Mouse (Mus musculus) hindbrain, postnatal 0 days (tissue): ENCODE data around the gene Gpm6b. TPM values are rescaled to one million over a fixed set of nuclear protein-coding genes. Genes with fewer than 3 reads are reported as not detected.

ENCODE experiments used
- ATAC-seq: fragments of 200-750 bp; cut with Nextera tagmentation; 2 replicates; pipeline ENCODE4 v1.8.0; 2017; ENCODE audit warnings: mild to moderate bottlenecking, moderate TSS enrichment, moderate library complexity
- DNase-seq: peaks from one replicate; pipeline ENCODE4 v3.0.0-alpha.2; 2015; ENCODE audit warnings: low spot score
- H3K27ac ChIP-seq: fragments of 300-500 bp; sonication (generic); 2 replicates; pipeline ENCODE4 v1.5.1; 2014; ENCODE audit warnings: mild to moderate bottlenecking
- H3K27me3 ChIP-seq: fragments of 300-500 bp; sonication (generic); 2 replicates; pipeline ENCODE4 v1.6.1; 2014; ENCODE audit warnings: low read length, mixed read lengths; ENCODE audit not compliant: insufficient read depth
- H3K36me3 ChIP-seq: fragments of 300-500 bp; sonication (generic); 2 replicates; pipeline ENCODE4 v1.6.1; 2014; ENCODE audit warnings: low read length, mixed read lengths; ENCODE audit not compliant: insufficient read depth
- H3K4me1 ChIP-seq: fragments of 300-500 bp; sonication (generic); 2 replicates; pipeline ENCODE4 v1.6.1; 2014; ENCODE audit warnings: antibody characterized with exemption, low read length, mixed read lengths; ENCODE audit not compliant: insufficient read depth
- H3K4me2 ChIP-seq: fragments of 300-500 bp; sonication (generic); 2 replicates; pipeline ENCODE4 v1.6.1; 2014; ENCODE audit warnings: low read depth, mild to moderate bottlenecking, low read length, moderate library complexity, mixed read lengths
- H3K4me3 ChIP-seq: fragments of 300-500 bp; sonication (generic); 2 replicates; pipeline ENCODE4 v1.5.1; 2014; ENCODE audit warnings: low read length
- H3K9ac ChIP-seq: fragments of 300-500 bp; sonication (generic); replicated peaks from 2 replicates; pipeline ENCODE4 v1.6.1; 2014; ENCODE audit warnings: mild to moderate bottlenecking, low read length, moderate library complexity, mixed read lengths
- H3K9me3 ChIP-seq: fragments of 300-500 bp; sonication (generic); 2 replicates; pipeline ENCODE4 v1.6.1; 2016; ENCODE audit warnings: low read length, mixed read lengths
- CTCF ChIP-seq: IDR thresholded peaks from 2 replicates; pipeline ENCODE4 v1.5.1; 2016; ENCODE audit warnings: antibody characterized with exemption, control low read depth, low read depth
- WGBS: fragments of 180-500 bp; shearing (Covaris S2); extraction: QIAGEN DNeasy Blood & Tissue Kit; methylation state at CpG from one replicate; pipeline ENCODE4 v1.1.7; 2014; 5-methylcytosine and 5-hydroxymethylcytosine counted together
- polyA plus RNA-seq: library from polyadenylated mRNA; unstranded; fragments of >200 nt; fragmentation: Nextera tagmentation; extraction: Ambion mirVana; gene quantifications from 2 replicates; pipeline ENCODE4 v1.2.1, GENCODE M21; 2015
- total RNA-seq: library from RNA; depleted of rRNA; stranded (reverse); fragments of >200 nt; gene quantifications from 2 replicates; pipeline ENCODE4 v1.2.3, GENCODE M21; 2014

The Gpm6b gene
- total and polyA plus RNA-seq, 2 experiments from 2014 or later, result 369 to 393 TPM

DNA sequence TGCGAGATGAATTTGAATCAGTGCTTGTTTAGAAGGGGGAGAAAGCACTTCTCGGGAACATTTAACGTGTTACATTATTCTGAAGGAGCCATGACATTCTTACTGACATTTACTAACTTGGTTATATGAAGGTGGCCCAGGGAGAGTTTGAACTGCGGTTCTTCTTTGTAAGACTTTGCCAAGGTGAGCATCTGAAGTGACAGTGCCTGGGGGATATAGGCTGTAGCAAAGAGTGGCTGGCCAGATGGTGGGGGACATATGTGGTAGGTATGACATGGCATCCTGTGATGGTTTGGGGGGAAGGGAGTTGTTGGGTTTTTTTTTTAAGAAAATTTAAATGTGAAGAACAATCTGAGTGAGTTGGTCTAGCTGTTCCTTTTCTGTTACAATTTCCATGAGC is 109.9 kb downstream of the Gpm6b start:
- H3K9ac ChIP-seq, result no peak overlapping the region; the same call in 1 of the 2 replicates
- H3K9me3 ChIP-seq, result no peaks in the 10 kb centered on the region
- no peaks in the 10 kb centered on the region for H3K36me3 ChIP-seq
- H3K27me3 ChIP-seq, result no peaks in the 10 kb centered on the region
- peak overlapping the region; percentile 60; the same call in 1 of the 2 replicates for H3K27ac ChIP-seq
- peak overlapping the region; percentile 43 for H3K4me3 ChIP-seq
- no peak for TF ChIP-seq CTCF
- peak overlapping the region; percentile 54 for H3K4me2 ChIP-seq
- DNase-seq (peak; percentile 35), ATAC-seq (no peak)
- 46% methylated on average over 4 of the region's 4 CpGs for WGBS
- 0 out of 2 replicates have a peak, but pooled peaks cover 3% of the 10 kb centered on the region for H3K4me1 ChIP-seq

DNA sequence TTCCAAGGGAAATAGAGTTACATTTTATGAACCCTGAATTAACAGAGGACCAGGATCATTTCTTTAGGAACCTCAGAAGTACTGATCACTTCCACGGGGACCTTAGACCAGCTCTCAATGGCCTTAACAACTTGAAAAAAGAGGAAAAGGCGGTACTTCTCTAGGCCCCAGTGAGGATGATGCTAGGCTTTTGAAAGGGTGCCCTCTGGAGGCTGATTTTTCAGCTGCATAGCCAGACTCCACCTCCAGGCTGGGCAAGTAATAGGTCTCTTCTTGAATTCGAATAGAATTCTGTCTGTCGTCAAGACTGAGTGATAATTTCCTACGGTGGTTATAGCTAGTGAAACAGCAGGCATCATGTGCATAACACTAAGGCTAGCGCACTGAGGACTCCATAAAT is 113.1 kb downstream of the Gpm6b start:
- Histone ChIP-seq H3K27ac (no peak overlapping the region), H3K27me3 (no peaks in the 10 kb centered on the region), H3K4me1 (0 out of 2 replicates have a peak, but pooled peaks cover 3% of the 10 kb centered on the region), H3K9ac (no peak overlapping the region), H3K4me2 (no peak overlapping the region), H3K4me3 (no peak overlapping the region), H3K9me3 (no peaks in the 10 kb centered on the region), H3K36me3 (no peaks in the 10 kb centered on the region)
- DNase-seq (peak; percentile 67), ATAC-seq (peak; percentile 68; the same call in 1 of the 2 replicates)
- peak; percentile 72 for TF ChIP-seq CTCF
- 35% methylated on average over 6 of the region's 6 CpGs for WGBS

DNA sequence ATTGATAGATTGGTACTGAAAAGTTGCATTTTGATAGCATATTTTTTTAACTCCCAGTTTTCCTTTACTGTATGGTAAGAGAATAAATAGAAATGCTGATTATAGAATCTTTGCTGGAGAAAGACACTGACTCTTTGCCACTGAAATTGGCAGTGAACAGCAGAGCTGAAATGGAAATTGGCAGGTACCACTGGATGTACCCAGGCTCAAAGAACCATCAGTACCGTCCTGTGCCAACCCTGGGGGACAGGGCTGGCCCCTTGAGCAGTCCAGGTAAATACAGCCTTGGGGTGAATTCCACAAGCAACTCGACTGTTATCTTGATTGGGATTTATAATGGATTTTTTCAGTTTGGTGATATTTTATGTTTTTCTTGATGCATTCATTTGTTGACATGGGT is 114.7 kb downstream of the Gpm6b start:
- H3K27ac ChIP-seq, result no peak overlapping the region
- H3K36me3 ChIP-seq, result no peaks in the 10 kb centered on the region
- H3K9ac ChIP-seq, result no peak overlapping the region
- H3K9me3 ChIP-seq, result no peaks in the 10 kb centered on the region
- 55% methylated on average over 2 of the region's 2 CpGs for WGBS
- ATAC-seq (no peak), DNase-seq (no peak)
- no peak for TF ChIP-seq CTCF
- no peak overlapping the region for H3K4me2 ChIP-seq
- H3K4me1 ChIP-seq, result 0 out of 2 replicates have a peak, but pooled peaks cover 3% of the 10 kb centered on the region
- H3K27me3 ChIP-seq, result no peaks in the 10 kb centered on the region
- no peak overlapping the region for H3K4me3 ChIP-seq

DNA sequence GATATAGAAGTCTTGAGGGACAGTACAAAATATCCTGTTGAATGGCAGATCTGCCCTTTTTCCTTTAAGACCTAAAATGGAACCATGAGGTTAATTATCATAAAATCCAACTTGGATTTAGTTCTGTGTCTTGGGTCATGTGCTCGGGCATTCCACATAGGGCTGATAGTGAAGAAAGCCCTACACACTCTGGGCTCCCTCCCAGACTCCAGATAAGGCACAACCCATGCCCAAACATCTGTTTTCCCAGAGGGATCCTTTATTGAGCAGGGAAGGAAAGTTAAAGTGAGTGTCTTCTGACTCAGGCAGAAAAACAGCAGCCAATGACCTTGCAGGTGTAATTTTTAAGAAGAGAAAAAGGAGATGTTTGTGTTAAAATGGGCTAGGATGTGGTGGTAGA is 116.2 kb downstream of the Gpm6b start:
- Histone ChIP-seq H3K9ac (no peak overlapping the region), H3K4me1 (no peaks in the 10 kb centered on the region), H3K4me3 (no peak overlapping the region), H3K4me2 (no peak overlapping the region), H3K27me3 (no peaks in the 10 kb centered on the region), H3K36me3 (no peaks in the 10 kb centered on the region), H3K27ac (no peak overlapping the region), H3K9me3 (no peaks in the 10 kb centered on the region)
- no peak for DNase-seq
- WGBS, result 47% methylated on average over 1 of the region's 1 CpGs
- TF ChIP-seq CTCF, result no peak
- no peak for ATAC-seq

DNA sequence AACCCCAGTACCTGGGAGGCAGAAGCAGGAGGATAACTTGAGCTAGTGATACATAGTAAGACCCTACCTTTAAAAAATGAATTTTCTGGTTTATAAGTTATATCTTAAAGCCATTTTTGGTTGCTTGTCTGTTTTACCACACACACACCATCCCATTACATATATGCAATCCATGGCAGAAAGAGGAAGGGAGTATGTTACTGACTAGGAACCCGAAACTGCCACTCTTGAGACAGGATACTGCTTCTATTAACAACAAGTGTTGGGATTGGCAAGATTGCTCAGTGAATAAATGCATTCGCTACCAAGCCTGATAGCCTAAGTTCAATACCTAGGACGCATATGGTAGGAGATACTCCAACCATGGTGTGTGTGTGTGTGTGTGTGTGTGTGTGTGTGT is 117.6 kb downstream of the Gpm6b start:
- H3K9ac ChIP-seq, result no peak overlapping the region
- H3K27ac ChIP-seq, result no peak overlapping the region
- H3K9me3 ChIP-seq, result no peaks in the 10 kb centered on the region
- no peaks in the 10 kb centered on the region for H3K27me3 ChIP-seq
- H3K4me3 ChIP-seq, result no peak overlapping the region
- no peak for TF ChIP-seq CTCF
- no peak for DNase-seq
- no peaks in the 10 kb centered on the region for H3K36me3 ChIP-seq
- no peak for ATAC-seq
- no peak overlapping the region for H3K4me2 ChIP-seq
- H3K4me1 ChIP-seq, result no peaks in the 10 kb centered on the region
- WGBS, result 90% methylated on average over 3 of the region's 3 CpGs

DNA sequence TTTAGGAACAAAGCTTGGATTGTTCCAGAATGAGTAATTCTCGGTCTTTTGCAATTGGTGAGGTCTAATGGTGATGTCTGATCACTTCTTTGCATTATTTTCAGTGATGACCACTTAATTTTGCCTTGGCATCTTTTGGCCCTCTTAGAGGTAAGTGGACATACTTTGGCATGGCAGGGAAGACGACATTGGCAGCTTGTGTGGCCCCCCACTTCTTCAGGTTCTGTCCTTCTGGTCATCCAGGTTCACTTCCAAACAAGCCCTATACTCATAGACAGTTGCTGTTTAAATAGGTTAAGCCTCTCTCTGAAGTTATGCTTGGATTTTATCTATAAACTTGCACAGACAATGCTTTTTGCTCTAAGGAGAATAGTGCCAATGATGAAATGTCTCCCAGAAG is 120.2 kb downstream of the Gpm6b start:
- Histone ChIP-seq H3K4me1 (no peaks in the 10 kb centered on the region), H3K27ac (no peak overlapping the region), H3K4me2 (no peak overlapping the region), H3K27me3 (no peaks in the 10 kb centered on the region), H3K36me3 (no peaks in the 10 kb centered on the region), H3K9ac (no peak overlapping the region), H3K4me3 (no peak overlapping the region), H3K9me3 (no peaks in the 10 kb centered on the region)
- no peak for TF ChIP-seq CTCF
- no peak for ATAC-seq
- DNase-seq, result no peak
- 80% methylated on average over 2 of the region's 2 CpGs for WGBS

DNA sequence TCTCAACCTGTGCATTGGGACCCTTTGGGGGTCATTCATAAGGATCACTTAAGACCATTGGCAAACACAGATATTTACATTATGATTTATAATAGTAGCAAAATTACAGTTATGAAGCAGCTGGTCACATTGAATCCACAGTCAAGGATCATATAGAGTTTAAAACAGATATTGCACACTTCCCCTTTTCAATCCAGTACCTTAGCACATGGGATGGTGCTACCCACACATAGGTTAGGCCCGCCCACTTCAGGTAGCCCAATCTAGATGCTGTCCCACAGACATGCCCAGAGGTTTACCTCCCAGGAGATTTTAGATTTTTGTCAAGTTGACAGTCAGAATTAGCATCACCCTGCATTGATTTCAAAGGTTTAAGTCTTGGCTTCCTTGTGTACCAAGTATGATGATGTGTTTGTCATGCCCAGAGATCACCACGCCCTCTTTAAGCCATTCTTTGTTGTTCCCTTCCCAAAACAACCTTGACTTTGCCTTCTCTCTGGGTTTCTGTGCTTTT is 121.3 kb downstream of the Gpm6b start:
- TF ChIP-seq CTCF, result no peak
- WGBS, result 82% methylated on average over 2 of the region's 2 CpGs
- Histone ChIP-seq H3K9me3 (no peaks in the 10 kb centered on the region), H3K27ac (no peak overlapping the region), H3K4me2 (no peak overlapping the region), H3K4me3 (no peak overlapping the region), H3K4me1 (no peaks in the 10 kb centered on the region), H3K36me3 (no peaks in the 10 kb centered on the region), H3K27me3 (no peaks in the 10 kb centered on the region), H3K9ac (no peak overlapping the region)
- no peak for ATAC-seq
- DNase-seq, result no peak
